Mouse (Mus musculus) forebrain, embryonic 10.5 days (tissue): ENCODE data around the gene Dock10. TPM values are rescaled to one million over a fixed set of nuclear protein-coding genes. Genes with fewer than 3 reads are reported as not detected.

Source experiments
- DNase-seq: peaks from one replicate; pipeline ENCODE4 v3.0.0-alpha.2; 2017; ENCODE audit warnings: low spot score; ENCODE audit errors: extremely low spot score
- H3K27ac ChIP-seq: fragments of 300-500 bp; sonication (generic); 2 replicates; pipeline ENCODE4 v1.5.1; 2016; ENCODE audit warnings: mild to moderate bottlenecking
- H3K27me3 ChIP-seq: fragments of 300-500 bp; sonication (generic); 2 replicates; pipeline ENCODE4 v1.6.1; 2016; ENCODE audit warnings: mild to moderate bottlenecking; ENCODE audit not compliant: poor library complexity, severe bottlenecking
- H3K36me3 ChIP-seq: fragments of 300-500 bp; sonication (generic); replicated peaks from 2 replicates; pipeline ENCODE4 v1.6.1; 2016; ENCODE audit warnings: mild to moderate bottlenecking, moderate library complexity
- H3K4me1 ChIP-seq: fragments of 300-500 bp; sonication (generic); 2 replicates; pipeline ENCODE4 v1.6.1; 2016
- H3K4me3 ChIP-seq: fragments of 300-500 bp; sonication (generic); 2 replicates; pipeline ENCODE4 v1.5.1; 2016; ENCODE audit warnings: mild to moderate bottlenecking, moderate library complexity
- H3K9me3 ChIP-seq: fragments of 300-500 bp; sonication (generic); 2 replicates; pipeline ENCODE4 v1.6.1; 2016; ENCODE audit warnings: mild to moderate bottlenecking, moderate library complexity
- WGBS: fragments of 180-500 bp; shearing (Covaris S2); methylation state at CpG from one replicate; pipeline ENCODE4 v1.1.7; 2016; 5-methylcytosine and 5-hydroxymethylcytosine counted together
- polyA plus RNA-seq: library from polyadenylated mRNA; unstranded; fragments of >200 nt; fragmentation: Nextera tagmentation; extraction: Ambion mirVana; gene quantifications from 2 replicates; pipeline ENCODE4 v1.2.1, GENCODE M21; 2016

Dock10 gene
- polyA plus RNA-seq, 1 experiment from 2014 or later, result 1.8 TPM

DNA sequence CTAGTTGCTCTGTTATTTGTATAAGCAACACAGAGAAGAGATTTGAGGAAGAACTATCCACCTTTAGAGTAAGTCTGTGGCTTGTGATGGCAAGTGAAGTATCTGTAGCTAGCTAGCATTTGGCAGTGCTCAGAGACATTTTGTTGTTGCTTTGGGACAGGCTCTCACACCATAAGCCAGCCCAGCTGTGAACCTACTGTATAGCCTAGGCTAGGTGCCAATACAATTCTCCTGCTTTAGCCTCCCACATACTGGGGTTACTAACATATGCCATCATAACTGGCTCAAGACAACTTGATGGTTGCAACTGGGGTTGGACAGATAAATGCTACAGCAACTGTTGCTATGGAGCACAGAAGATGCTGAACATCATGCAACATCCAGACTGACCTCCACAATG, 298.9 kb downstream of the Dock10 start:
- Histone ChIP-seq H3K9me3 (no peaks in the 10 kb centered on the region), H3K27ac (no peak overlapping the region), H3K4me3 (no peak overlapping the region), H3K27me3 (no peaks in the 10 kb centered on the region), H3K4me1 (no peaks in the 10 kb centered on the region), H3K36me3 (no peaks in the 10 kb centered on the region)
- no peak for DNase-seq

DNA sequence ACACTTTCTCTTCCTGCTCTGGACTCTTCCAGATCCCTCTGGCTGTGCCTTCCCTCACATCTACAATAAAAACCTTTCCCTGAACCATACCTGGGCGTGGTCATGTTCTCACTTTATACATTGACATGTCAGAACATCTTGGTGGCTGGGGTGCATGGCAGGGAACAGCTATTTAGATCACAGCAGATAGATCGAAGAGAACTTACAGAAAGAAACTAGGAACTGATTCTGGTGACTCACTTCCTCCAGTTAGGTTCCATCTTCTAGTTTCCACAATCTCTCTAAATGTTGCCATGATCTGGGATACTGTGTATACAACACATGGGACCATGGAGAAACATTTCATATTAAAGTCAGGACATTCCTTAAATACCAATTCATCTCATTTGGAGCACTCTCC, 304.4 kb downstream of the Dock10 start:
- no peak for DNase-seq
- H3K36me3 ChIP-seq, result no peaks in the 10 kb centered on the region
- 82% methylated on average over 2 of the region's 2 CpGs for WGBS
- no peaks in the 10 kb centered on the region for H3K27me3 ChIP-seq
- no peaks in the 10 kb centered on the region for H3K9me3 ChIP-seq
- no peak overlapping the region for H3K27ac ChIP-seq
- H3K4me1 ChIP-seq, result no peaks in the 10 kb centered on the region
- H3K4me3 ChIP-seq, result no peak overlapping the region

DNA sequence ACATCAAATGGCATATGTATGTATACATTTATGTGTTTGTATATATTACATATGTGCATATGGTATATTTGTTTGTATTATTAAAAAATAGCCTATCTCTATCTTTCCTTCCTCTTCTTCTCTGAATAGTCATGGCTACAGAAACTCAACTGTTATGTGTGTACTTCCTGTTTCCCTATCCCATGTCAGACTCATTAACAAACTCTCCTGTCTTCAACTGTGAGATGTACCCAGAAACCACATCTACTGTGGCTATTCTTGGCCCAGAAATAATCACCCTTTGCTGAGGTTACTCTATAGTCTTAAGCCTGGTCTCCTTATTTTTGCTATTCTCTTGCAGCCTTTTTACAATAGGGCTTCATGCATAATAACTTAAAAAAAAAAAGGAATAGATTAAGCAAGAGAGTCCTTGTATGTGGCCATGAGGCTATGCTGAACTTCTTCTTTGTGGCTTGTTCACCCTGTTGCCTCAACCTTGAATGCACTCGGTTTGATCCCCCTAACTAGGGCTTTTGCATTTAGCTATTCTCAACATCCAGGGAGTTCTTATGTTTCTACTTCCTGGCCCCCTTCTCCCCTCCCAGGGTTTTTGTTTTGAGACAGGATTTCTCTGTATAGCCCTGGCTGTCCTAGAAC, 306.3 kb downstream of the Dock10 start:
- no peak overlapping the region for H3K27ac ChIP-seq
- no peaks in the 10 kb centered on the region for H3K4me1 ChIP-seq
- H3K36me3 ChIP-seq, result no peaks in the 10 kb centered on the region
- whole genome bisulfite sequencing, result 82% methylated on average over 1 of the region's 1 CpGs
- no peak overlapping the region for H3K4me3 ChIP-seq
- H3K9me3 ChIP-seq, result no peaks in the 10 kb centered on the region
- no peaks in the 10 kb centered on the region for H3K27me3 ChIP-seq
- DNase-seq, result no peak
